Mouse (Mus musculus) heart, embryonic 15.5 days (tissue): ENCODE measurements around the gene Cwh43. TPM values are rescaled to one million over a fixed set of nuclear protein-coding genes. Genes with fewer than 3 reads are reported as not detected.
"Not testable (repeated sequence)": the region's sequence is repeated elsewhere in the genome, so short reads cannot be mapped to it uniquely, and the experiment has no call there.

Experiments used
- ATAC-seq: fragments of 200-750 bp; cut with Nextera tagmentation; replicated peaks from 2 replicates; pipeline ENCODE4 v1.8.0; 2017; ENCODE audit warnings: low read depth, moderate TSS enrichment; ENCODE audit not compliant: insufficient number of reproducible peaks, insufficient read depth, low FRiP score
- H3K27ac ChIP-seq: fragments of 300-500 bp; sonication (generic); 2 replicates; pipeline ENCODE4 v1.5.1; 2015; ENCODE audit warnings: mild to moderate bottlenecking, inconsistent platforms
- H3K27me3 ChIP-seq: fragments of 300-500 bp; sonication (generic); 2 replicates; pipeline ENCODE4 v1.6.1; 2015; ENCODE audit warnings: inconsistent platforms
- H3K36me3 ChIP-seq: fragments of 300-500 bp; sonication (generic); 2 replicates; pipeline ENCODE4 v1.6.1; 2015; ENCODE audit warnings: mild to moderate bottlenecking, inconsistent platforms
- H3K4me1 ChIP-seq: fragments of 300-500 bp; sonication (generic); replicated peaks from 2 replicates; pipeline ENCODE4 v1.6.1; 2015; ENCODE audit warnings: inconsistent platforms
- H3K4me2 ChIP-seq: fragments of 300-500 bp; sonication (generic); 2 replicates; pipeline ENCODE4 v1.6.1; 2015; ENCODE audit warnings: inconsistent platforms, mild to moderate bottlenecking, moderate library complexity
- H3K4me3 ChIP-seq: fragments of 300-500 bp; sonication (generic); 2 replicates; pipeline ENCODE4 v1.5.1; 2015; ENCODE audit warnings: mild to moderate bottlenecking, inconsistent platforms
- H3K9ac ChIP-seq: fragments of 300-500 bp; sonication (generic); 2 replicates; pipeline ENCODE4 v1.6.1; 2015; ENCODE audit warnings: mild to moderate bottlenecking, inconsistent platforms
- H3K9me3 ChIP-seq: fragments of 300-500 bp; sonication (generic); replicated peaks from 2 replicates; pipeline ENCODE4 v1.6.1; 2016; ENCODE audit warnings: inconsistent platforms
- WGBS: fragments of 180-500 bp; shearing (Covaris S2); methylation state at CpG from one replicate; pipeline ENCODE4 v1.1.7; 2015; ENCODE audit warnings: mixed read lengths; 5-methylcytosine and 5-hydroxymethylcytosine counted together
- polyA plus RNA-seq: library from polyadenylated mRNA; unstranded; fragments of >200 nt; fragmentation: Nextera tagmentation; extraction: Ambion mirVana; gene quantifications from 2 replicates; pipeline ENCODE4 v1.2.1, GENCODE M21; 2015

Cwh43 gene
- polyA plus RNA-seq, 1 experiment from 2014 or later: not detected

DNA sequence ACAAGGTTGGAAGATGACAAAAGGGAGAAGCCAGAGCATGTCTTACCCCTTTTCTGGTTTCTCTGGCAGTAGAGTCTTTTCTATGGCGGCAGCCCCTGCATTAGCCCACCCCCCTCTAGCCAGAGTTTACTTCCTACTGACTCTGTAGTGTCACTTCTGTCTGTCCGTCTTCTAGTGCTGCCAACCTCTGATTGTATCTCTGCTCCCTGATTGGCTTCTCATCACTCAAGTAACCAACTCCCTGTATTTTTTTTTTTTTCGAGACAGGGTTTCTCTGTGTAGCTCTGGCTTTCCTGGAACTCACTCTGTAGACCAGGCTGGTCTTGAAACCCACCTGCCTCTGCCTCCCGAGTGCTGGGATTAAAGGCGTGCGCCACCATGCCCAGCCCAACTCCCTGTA, 26.9 kb downstream of the Cwh43 start:
- no peak overlapping the region for H3K4me2 ChIP-seq
- H3K9me3 ChIP-seq: no peaks in the 10 kb centered on the region
- H3K27ac ChIP-seq: no peak overlapping the region
- no peak overlapping the region for H3K4me3 ChIP-seq
- no peak for ATAC-seq
- H3K27me3 ChIP-seq: no peaks in the 10 kb centered on the region; the same call in 1 of the 2 replicates
- H3K36me3 ChIP-seq: no peaks in the 10 kb centered on the region
- 0 out of 2 replicates have a peak, but pooled peaks cover 4% of the 10 kb centered on the region for H3K4me1 ChIP-seq
- WGBS: 68% methylated on average over 6 of the region's 6 CpGs
- no peak overlapping the region for H3K9ac ChIP-seq

DNA sequence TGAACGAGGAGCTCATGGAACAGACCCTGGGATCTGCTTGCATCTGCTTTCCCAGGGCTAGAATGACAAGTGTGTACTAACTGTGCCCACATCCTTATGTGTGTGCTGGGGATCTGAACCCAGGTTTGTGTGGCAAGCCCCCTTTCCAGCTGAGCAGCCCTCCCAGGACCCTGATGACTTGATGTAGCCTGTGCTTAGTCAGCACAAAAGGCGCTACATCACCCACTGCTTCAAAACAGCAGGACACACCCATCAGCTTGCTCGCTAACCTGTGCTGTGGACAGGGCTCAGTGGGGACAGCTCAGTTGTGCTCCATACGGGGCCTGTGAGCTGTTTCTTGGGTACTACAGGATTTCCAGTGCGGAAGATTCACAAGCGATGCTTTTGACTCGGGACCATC, 28.9 kb downstream of the Cwh43 start:
- 0 out of 2 replicates have a peak, but pooled peaks cover 4% of the 10 kb centered on the region for H3K4me1 ChIP-seq
- ATAC-seq: no peak
- no peaks in the 10 kb centered on the region; the same call in 1 of the 2 replicates for H3K27me3 ChIP-seq
- no peaks in the 10 kb centered on the region for H3K9me3 ChIP-seq
- no peak overlapping the region for H3K4me2 ChIP-seq
- no peak overlapping the region for H3K27ac ChIP-seq
- H3K4me3 ChIP-seq: no peak overlapping the region
- H3K36me3 ChIP-seq: no peaks in the 10 kb centered on the region
- H3K9ac ChIP-seq: no peak overlapping the region
- WGBS: 79% methylated on average over 7 of the region's 7 CpGs

DNA sequence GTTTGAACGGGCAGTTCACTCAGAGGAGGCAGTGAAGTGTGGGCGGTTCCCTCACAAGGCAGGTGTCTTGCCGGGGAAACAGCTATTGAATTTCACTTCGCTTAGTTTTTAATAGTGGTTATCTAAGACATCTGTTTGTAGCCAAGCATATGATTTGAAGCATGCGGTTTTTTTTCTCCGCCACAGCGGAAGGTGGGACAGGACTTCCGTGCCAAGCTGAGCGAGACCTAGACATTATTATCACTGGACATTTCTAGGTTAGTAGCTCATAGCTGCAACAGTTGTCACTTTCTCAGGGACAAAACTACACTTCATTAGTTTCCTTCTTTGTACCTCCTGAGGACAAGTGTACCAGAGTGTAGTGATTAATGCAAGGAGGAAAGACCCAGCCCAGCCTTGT, 36.3 kb downstream of the Cwh43 start:
- no peaks in the 10 kb centered on the region for H3K9me3 ChIP-seq
- no peak for ATAC-seq
- H3K27me3 ChIP-seq: no peaks in the 10 kb centered on the region
- H3K36me3 ChIP-seq: no peaks in the 10 kb centered on the region
- no peak overlapping the region for H3K4me3 ChIP-seq
- 77% methylated on average over 9 of the region's 9 CpGs for WGBS
- no peak overlapping the region for H3K4me2 ChIP-seq
- H3K4me1 ChIP-seq: no peaks in the 10 kb centered on the region
- no peak overlapping the region for H3K9ac ChIP-seq
- no peak overlapping the region for H3K27ac ChIP-seq

DNA sequence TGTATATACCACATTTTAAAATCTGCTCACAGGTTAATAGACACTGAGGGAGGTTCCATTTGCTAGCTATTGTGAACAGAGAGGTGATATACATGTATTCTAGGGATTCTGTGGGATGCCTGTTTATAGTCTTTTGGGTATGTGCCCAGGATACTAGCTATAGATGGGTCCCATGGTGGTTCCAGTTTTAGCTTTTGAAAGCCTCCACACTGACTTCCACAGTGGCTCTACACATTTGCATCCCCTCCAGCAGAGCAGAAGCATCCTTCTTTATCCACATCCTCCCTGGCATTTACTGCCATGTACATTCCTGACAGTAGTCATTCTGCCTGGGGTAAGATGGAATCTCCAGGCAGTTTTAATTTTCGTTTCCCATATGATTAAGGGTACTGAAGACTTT, 44.4 kb downstream of the Cwh43 start:
- no peak overlapping the region for H3K4me3 ChIP-seq
- no peaks in the 10 kb centered on the region for H3K4me1 ChIP-seq
- H3K9ac ChIP-seq: no peak overlapping the region
- no peak overlapping the region for H3K27ac ChIP-seq
- H3K27me3 ChIP-seq: no peaks in the 10 kb centered on the region
- no peaks in the 10 kb centered on the region for H3K36me3 ChIP-seq
- no peaks in the 10 kb centered on the region for H3K9me3 ChIP-seq
- 79% methylated on average over 1 of the region's 1 CpGs for WGBS
- ATAC-seq: no peak
- no peak overlapping the region for H3K4me2 ChIP-seq

DNA sequence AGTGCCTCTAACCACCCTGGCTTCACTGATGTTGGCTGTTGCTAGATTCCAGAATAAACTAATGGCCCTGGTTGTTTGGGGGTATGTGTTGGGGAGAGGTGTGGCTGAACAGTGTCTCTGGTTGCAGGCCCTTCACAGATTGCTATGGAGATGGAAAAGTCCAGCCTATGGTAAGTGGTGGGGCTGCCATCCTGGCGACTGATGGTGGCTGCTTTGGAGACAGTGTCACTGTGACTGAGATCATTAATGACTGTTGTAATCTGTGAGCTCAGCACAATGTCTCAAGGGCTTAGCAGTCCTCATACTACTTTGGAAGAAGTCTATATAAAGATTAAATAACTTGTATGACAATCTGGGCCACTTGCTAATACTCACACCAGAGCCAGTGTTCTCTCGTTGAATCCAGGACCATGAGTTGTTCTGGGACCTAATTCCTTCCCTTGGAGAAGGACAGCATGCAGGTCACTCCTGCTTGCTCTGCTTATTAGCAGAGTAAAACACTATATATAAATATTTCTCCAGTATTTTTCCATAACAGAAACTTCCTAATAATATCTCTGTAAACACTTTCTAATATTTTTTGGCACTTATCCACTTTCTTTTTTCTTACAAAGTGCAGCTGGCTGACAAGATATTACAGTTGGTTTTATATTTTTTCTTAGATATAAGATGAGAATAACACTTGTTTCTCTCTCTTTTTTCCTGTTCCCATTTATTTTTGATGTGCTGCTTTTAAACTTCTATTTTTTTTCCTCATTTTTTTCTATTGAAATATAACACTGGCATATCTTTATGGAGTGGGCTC, 48.8 kb downstream of the Cwh43 start:
- H3K27ac ChIP-seq: no peak overlapping the region
- H3K9ac ChIP-seq: no peak overlapping the region
- WGBS: 50% methylated on average over 2 of the region's 2 CpGs
- H3K27me3 ChIP-seq: no peaks in the 10 kb centered on the region
- no peak overlapping the region for H3K4me3 ChIP-seq
- no peak overlapping the region for H3K4me2 ChIP-seq
- H3K9me3 ChIP-seq: no peaks in the 10 kb centered on the region
- no peak for ATAC-seq
- no peaks in the 10 kb centered on the region for H3K36me3 ChIP-seq
- H3K4me1 ChIP-seq: no peaks in the 10 kb centered on the region

DNA sequence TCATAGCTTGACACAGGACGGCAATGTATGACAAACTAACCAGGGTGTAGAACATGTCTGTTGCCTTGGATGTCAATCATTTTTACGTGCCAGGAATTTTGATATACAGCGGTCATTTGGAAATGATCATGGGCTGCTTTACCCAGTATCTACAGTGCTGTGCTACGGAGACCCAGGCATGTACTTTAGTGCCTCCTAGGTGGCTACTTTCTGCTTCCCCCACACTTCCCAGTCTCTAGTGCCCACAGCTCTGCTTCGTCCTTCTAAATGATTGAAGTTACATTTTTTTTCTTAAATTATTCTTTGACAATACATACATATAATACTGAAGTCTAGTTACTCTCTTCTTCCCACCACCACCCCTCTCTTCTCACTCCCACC, 49.4 kb downstream of the Cwh43 start:
- H3K4me2 ChIP-seq: no peak overlapping the region
- WGBS: 68% methylated on average over 5 of the region's 5 CpGs
- H3K4me3 ChIP-seq: no peak overlapping the region
- H3K4me1 ChIP-seq: no peaks in the 10 kb centered on the region
- no peak overlapping the region for H3K9ac ChIP-seq
- ATAC-seq: no peak
- no peaks in the 10 kb centered on the region for H3K36me3 ChIP-seq
- no peak overlapping the region for H3K27ac ChIP-seq
- H3K9me3 ChIP-seq: no peaks in the 10 kb centered on the region
- H3K27me3 ChIP-seq: no peaks in the 10 kb centered on the region

DNA sequence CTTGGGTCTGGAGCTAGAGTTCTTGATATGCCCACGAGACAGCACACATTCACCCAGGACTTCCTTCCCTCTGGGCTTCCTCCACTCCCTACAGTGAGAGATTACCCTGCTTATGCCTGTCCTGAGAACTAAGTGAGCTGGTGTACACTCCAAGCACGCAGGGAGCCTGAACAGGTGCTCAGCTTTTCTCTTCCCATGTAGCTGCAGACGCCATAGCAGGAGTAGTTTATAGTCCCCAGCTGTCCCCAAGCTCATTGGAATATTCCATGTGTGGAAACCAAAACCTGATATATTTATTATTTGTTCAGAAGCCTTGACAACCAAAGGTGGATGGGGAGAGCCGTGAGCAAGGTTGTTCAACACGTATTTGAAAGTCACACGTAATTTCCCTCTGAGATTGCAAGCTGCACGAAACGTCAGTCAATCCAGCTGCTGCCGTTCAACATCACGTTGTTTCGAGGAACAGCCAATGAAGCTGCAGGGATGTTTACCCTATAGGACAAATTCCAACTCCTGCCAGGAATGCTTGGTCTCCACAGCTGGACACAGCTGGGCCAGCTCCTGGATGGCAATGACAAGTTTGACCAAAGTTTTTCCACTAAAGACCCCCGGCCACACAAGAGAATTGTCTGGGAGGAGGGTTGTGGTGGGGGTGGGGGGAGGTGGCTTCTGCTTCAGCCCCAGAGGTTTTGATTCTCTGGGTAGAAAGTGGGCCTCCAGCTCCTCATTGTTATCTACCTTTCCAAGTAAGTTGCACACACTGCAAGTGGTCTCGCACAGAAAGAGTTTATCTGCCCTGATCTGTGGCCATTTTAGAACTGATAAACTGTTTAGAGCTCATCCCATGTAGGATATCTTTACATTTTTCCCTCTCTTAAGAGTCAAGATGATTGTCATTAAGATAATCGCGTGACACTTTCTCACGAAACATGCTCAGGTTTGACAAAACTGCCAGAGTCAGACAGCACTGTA, 62.9 kb downstream of the Cwh43 start:
- H3K9ac ChIP-seq: no peak overlapping the region
- H3K9me3 ChIP-seq: no peaks in the 10 kb centered on the region
- H3K4me2 ChIP-seq: no peak overlapping the region
- H3K36me3 ChIP-seq: no peaks in the 10 kb centered on the region
- no peak for ATAC-seq
- no peaks in the 10 kb centered on the region for H3K4me1 ChIP-seq
- no peak overlapping the region for H3K4me3 ChIP-seq
- 73% methylated on average over 16 of the region's 16 CpGs for WGBS
- H3K27ac ChIP-seq: no peak overlapping the region
- no peaks in the 10 kb centered on the region for H3K27me3 ChIP-seq

DNA sequence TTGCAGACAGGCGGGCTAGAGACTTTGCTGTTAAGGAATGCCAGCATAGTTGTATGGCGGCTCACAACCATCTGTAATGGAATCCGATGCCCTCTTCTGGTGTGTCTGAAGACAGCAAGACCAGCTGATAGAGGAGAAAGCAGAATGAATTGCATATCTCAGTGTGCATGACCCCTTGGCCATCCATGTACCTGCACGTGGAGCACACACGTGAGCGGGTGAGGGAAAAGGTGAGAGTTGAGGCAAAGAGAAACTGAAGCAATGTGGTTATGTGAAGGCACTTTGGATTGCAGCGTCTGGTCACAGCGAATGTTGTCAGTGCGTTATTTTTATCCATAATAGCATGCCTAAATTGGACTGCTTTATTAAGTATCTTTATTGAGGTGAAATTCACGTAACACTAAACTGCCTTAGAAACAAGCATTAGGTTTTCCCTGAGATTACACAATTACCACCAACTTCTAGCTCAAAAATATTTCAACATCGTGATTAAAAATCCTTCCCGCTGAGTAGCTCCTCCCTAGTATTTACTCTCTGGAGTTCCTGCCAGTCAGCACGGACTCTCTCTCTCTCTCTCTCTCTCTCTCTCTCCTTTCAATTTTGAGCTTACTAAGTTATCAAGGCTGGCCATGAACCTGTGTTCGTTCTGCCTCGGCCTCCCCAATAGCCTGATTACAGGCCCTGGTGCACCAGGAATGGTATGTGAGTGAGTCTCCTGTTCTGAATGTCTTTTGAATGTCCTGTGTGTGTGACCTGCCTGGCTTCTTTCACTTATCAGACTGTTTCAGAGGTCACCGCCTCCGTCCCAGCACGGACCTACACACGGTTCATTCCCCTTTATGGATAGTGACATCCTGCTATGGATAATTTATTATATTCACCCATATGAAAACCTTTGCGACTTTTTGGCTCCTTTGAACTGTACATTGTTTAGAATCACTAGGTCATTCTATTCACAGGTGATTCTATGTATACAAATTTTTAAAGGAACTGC, 68.8 kb downstream of the Cwh43 start:
- no peak overlapping the region for H3K4me3 ChIP-seq
- H3K27ac ChIP-seq: no peak overlapping the region
- H3K36me3 ChIP-seq: no peaks in the 10 kb centered on the region
- H3K4me1 ChIP-seq: no peaks in the 10 kb centered on the region
- 73% methylated on average over 20 of the region's 20 CpGs for WGBS
- no peak for ATAC-seq
- no peaks in the 10 kb centered on the region for H3K27me3 ChIP-seq
- H3K9me3 ChIP-seq: no peaks in the 10 kb centered on the region
- no peak overlapping the region for H3K9ac ChIP-seq
- no peak overlapping the region for H3K4me2 ChIP-seq

DNA sequence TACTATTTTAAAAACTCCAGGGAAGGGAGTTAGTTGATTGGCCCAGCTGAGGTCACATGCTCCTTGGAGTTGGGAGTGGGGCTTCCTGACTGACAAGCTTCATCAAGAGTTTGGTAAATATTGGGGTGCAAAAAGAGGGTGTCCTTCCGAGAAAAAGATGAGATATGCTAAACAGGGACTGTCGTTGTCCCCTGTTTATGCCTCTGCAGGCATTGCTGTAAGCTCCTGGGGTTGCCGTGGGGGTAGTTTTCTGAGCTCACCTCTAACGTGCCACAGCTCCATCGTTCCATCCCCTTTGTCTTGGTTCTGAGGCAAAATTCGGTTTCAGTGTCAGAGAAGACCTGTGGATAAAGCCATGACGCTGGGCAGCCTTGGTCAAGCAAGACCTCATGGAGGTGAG, 74.8 kb downstream of the Cwh43 start, which contains the start of gene Dcun1d4:
Dcun1d4 (plus strand) TSS at position 301 of the 400 bp plus-strand sequence.
- Histone ChIP-seq H3K4me1 (no peaks in the 10 kb centered on the region), H3K4me3 (no peak within 1 kb of the TSS), H3K27me3 (no peaks in the 10 kb centered on the region), H3K4me2 (no peak within 1 kb of the TSS), H3K36me3 (no peaks in the 10 kb centered on the region), H3K9me3 (no peaks in the 10 kb centered on the region), H3K27ac (no peak within 1 kb of the TSS), H3K9ac (no peak within 1 kb of the TSS)
- WGBS: 74% methylated on average over 7 of the region's 7 CpGs
- ATAC-seq: no peak

DNA sequence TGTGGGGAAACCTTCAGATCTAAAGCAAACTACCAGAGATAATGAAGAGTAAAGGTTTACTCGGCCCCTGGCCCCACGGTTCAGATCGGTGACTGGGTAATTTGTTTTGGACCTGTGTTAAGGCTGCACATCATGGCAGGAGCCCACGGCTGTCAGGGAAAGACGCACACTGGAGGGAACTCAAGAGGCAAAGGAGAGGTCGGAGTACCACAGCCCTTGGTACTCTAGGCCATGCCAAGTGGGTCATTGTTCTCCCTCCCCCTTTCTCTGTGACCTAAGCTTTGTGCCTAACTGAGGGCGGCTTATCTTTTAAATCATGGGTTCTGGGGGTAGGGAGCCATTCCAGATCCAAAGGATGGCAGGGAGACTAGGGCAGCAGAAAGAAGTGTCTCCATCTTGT, 75.5 kb downstream of the Cwh43 start:
- Histone ChIP-seq H3K9ac (no peak overlapping the region), H3K4me3 (no peak overlapping the region), H3K27me3 (no peaks in the 10 kb centered on the region), H3K36me3 (no peaks in the 10 kb centered on the region), H3K9me3 (no peaks in the 10 kb centered on the region), H3K27ac (no peak overlapping the region), H3K4me1 (no peaks in the 10 kb centered on the region), H3K4me2 (no peak overlapping the region)
- ATAC-seq: no peak
- WGBS: 80% methylated on average over 7 of the region's 7 CpGs

DNA sequence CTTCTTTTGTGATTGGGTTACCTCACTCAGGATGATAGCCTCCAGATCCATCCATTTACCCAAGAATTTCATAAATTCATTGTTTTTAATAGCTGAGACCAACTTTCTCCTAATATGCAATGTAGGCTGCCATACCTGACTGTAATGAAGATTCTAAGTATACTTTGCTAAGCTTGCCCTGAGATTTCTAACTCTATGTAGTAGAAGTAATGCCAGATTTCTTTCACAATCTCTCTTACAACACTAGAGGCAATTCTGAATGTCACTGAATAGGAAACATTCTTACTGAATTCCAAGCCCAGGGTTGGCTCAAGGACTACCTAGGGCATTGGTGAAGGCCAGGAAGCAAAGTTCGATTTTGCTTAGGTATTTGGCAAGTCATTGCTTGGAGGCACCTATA, 76.5 kb downstream of the Cwh43 start:
- WGBS: 85% methylated on average over 1 of the region's 1 CpGs
- ATAC-seq, H3K27ac ChIP-seq, H3K4me3 ChIP-seq, H3K9me3 ChIP-seq, H3K36me3 ChIP-seq, H3K4me2 ChIP-seq, H3K9ac ChIP-seq, H3K4me1 ChIP-seq, H3K27me3 ChIP-seq: not testable (repeated sequence)
